Comparison of ENCODE assay signal across 33 mouse cellular contexts in the genomic region with DNA sequence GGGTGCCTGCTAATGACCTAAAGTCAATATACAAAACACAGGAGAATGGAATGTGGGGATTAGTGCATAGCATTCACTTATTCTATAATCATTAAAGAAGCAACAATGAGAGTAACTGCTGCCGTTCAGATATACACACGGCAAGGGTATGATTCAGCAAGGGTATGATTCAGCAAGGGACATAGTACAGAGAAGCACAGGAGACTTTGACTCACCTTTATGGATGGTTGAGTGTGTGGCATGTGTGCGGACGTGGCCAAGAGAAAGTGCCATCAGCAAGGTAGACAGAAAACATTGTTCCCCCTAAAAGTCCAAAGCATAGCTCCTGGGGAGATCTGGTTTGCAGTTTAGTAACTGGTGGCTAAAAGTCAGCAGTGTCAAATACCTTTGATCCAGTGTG.
A peak's percentile ranks its signal among the peaks of the same experiment; 100 is the strongest.
DNase-seq lines count a peak whose midpoint lies in the region; ATAC-seq and TF ChIP-seq lines count a peak whose summit lies in the region.
"Had no signal": no experiment of that assay in that cellular context is flagged by ENCODE, and none has a peak within 500 bp of the region (broad histone marks: within the 10 kb centered on the region; RNA-seq: fewer than 3 reads in every experiment).

No protein-coding gene starts in this region.

- no peaks in the 10 kb centered on the region for H3K27me3 ChIP-seq in kidney, adult 2 months (replicated peaks; ENCODE audit: control insufficient read depth, insufficient read depth, low read length)
- no peaks in the 10 kb centered on the region for H3K27me3 ChIP-seq in kidney, postnatal 0 days (ENCODE audit: insufficient read depth, low read length)
- no peaks in the 10 kb centered on the region for H3K27me3 ChIP-seq in stomach, postnatal 0 days (ENCODE audit: control insufficient read depth, insufficient read depth, low read length)
- H3K27me3 ChIP-seq: embryonic facial prominence, embryonic 12.5 days; heart, embryonic 15.5 days; hindbrain, embryonic 12.5 days; liver, embryonic 13.5 days had no signal

- no peaks in the 10 kb centered on the region for H3K9me3 ChIP-seq in kidney, postnatal 0 days (replicated peaks; ENCODE audit: low read length)
- no peaks in the 10 kb centered on the region for H3K9me3 ChIP-seq in stomach, postnatal 0 days (ENCODE audit: control insufficient read depth, low read length)
- H3K9me3 ChIP-seq: embryonic facial prominence, embryonic 12.5 days; heart, embryonic 10.5 days; heart, embryonic 15.5 days; hindbrain, embryonic 12.5 days; liver, embryonic 13.5 days had no signal

- peak overlapping the region; percentile 73; the same call in 1 of the 2 replicates for H3K27ac ChIP-seq in kidney, adult 2 months (ENCODE audit: insufficient read depth, low read depth, low read length)
- H3K27ac ChIP-seq in kidney, postnatal 0 days = no peak overlapping the region
- no peak overlapping the region for H3K27ac ChIP-seq in stomach, postnatal 0 days (replicated peaks)
- H3K27ac ChIP-seq: embryonic facial prominence, embryonic 12.5 days; heart, embryonic 10.5 days; heart, embryonic 15.5 days; hindbrain, embryonic 12.5 days; hindbrain, postnatal 0 days; layer of hippocampus, adult 2 months; liver, embryonic 13.5 days; macrophage had no signal

- no peak for TF ChIP-seq EP300 in stomach, postnatal 0 days (optimal IDR thresholded peaks at IDR 0.05)

- DNase-seq in Muller cell, postnatal 12 days (ENCODE audit: inconsistent ontology term) = peak; percentile 59
- peak; percentile 88 for DNase-seq in kidney, adult 2 months
- DNase-seq in kidney, postnatal 0 days (ENCODE audit: low spot score) = peak; percentile 30
- DNase-seq in stomach, postnatal 0 days (ENCODE audit: low spot score) = no peak
- no peak for DNase-seq in spleen, postnatal 14 days (ENCODE audit: low spot score in 2 of 2)
- no peak for DNase-seq in spleen, postnatal 4 days (ENCODE audit: low spot score in 2 of 2)
- DNase-seq in gastrocnemius, postnatal 4 days (ENCODE audit: low spot score in 2 of 2) = no peak
- DNase-seq: adrenal gland, postnatal 10 days; B cell, adult 2 months; cerebellum, adult 11 months; cerebellum, adult 9-11 months; embryo, embryonic 11 days; gastrocnemius, postnatal 14 days; heart, adult 11 months; heart, postnatal 36 days; left cerebral cortex, postnatal 4 days; liver, embryonic 13.5 days; lung, adult 18-20 months; midbrain, embryonic 14.5 days; retina, postnatal 1 day; right cerebral cortex, postnatal 14 days; thymus, adult 18-20 months; thymus, postnatal 25 days had no signal

- peaks cover 4% of the 10 kb centered on the region; the same call in 1 of the 2 replicates for H3K4me1 ChIP-seq in kidney, adult 2 months (ENCODE audit: control insufficient read depth, insufficient read depth, low read length)
- H3K4me1 ChIP-seq in kidney, postnatal 0 days (replicated peaks; ENCODE audit: insufficient read depth, low read length) = no peaks in the 10 kb centered on the region
- no peaks in the 10 kb centered on the region for H3K4me1 ChIP-seq in stomach, postnatal 0 days (replicated peaks; ENCODE audit: control insufficient read depth, insufficient read depth)
- H3K4me1 ChIP-seq: embryonic facial prominence, embryonic 12.5 days; heart, embryonic 10.5 days; heart, embryonic 15.5 days; hindbrain, embryonic 12.5 days; liver, embryonic 13.5 days had no signal

- H3K36me3 ChIP-seq in kidney, adult 2 months (ENCODE audit: control insufficient read depth, insufficient read depth, low read length) = no peaks in the 10 kb centered on the region
- H3K36me3 ChIP-seq in kidney, postnatal 0 days (ENCODE audit: insufficient read depth, low read length) = no peaks in the 10 kb centered on the region
- no peaks in the 10 kb centered on the region for H3K36me3 ChIP-seq in stomach, postnatal 0 days (ENCODE audit: control insufficient read depth, insufficient read depth, low read length)
- H3K36me3 ChIP-seq: embryonic facial prominence, embryonic 12.5 days; heart, embryonic 10.5 days; heart, embryonic 15.5 days; hindbrain, embryonic 12.5 days; liver, embryonic 13.5 days had no signal

- WGBS in kidney, adult 2 months = 40% methylated on average over 4 of the region's 4 CpGs
- WGBS in kidney, postnatal 0 days = 64% methylated on average over 4 of the region's 4 CpGs
- WGBS in stomach, postnatal 0 days = 66% methylated on average over 4 of the region's 4 CpGs

- no peak overlapping the region for H3K4me3 ChIP-seq in kidney, adult 2 months (ENCODE audit: insufficient read depth, low read depth, low read length)
- no peak overlapping the region for H3K4me3 ChIP-seq in kidney, postnatal 0 days (replicated peaks; ENCODE audit: low read depth, low read length)
- no peak overlapping the region for H3K4me3 ChIP-seq in stomach, postnatal 0 days (ENCODE audit: low read depth, low read length)
- H3K4me3 ChIP-seq: embryonic facial prominence, embryonic 12.5 days; heart, embryonic 10.5 days; heart, embryonic 15.5 days; hindbrain, embryonic 12.5 days; layer of hippocampus, adult 2 months; liver, embryonic 13.5 days had no signal

- no peak overlapping the region for H3K9ac ChIP-seq in kidney, postnatal 0 days (ENCODE audit: low read depth, low read length)
- no peak overlapping the region for H3K9ac ChIP-seq in stomach, postnatal 0 days (ENCODE audit: low read length)
- H3K9ac ChIP-seq: embryonic facial prominence, embryonic 12.5 days; heart, embryonic 15.5 days; hindbrain, embryonic 12.5 days; liver, embryonic 13.5 days had no signal

- ATAC-seq in kidney, postnatal 0 days (replicated peaks; ENCODE audit: low FRiP score, low read depth) = peak; percentile 94
- ATAC-seq in stomach, postnatal 0 days (ENCODE audit: low FRiP score, low TSS enrichment) = peak; percentile 72; the same call in 1 of the 2 replicates
- ATAC-seq: forebrain, embryonic 14.5 days; hindbrain, postnatal 0 days; intestine, embryonic 16.5 days; lung, postnatal 0 days had no signal

- TF ChIP-seq POLR2A in kidney, adult 2 months (IDR thresholded peaks at IDR 0.05; ENCODE audit: low read depth, low read length) = no peak

- no peak overlapping the region for H3K4me2 ChIP-seq in kidney, postnatal 0 days (ENCODE audit: low read length)
- H3K4me2 ChIP-seq in stomach, postnatal 0 days (replicated peaks; ENCODE audit: low read depth) = no peak overlapping the region
- H3K4me2 ChIP-seq: embryonic facial prominence, embryonic 12.5 days; heart, embryonic 15.5 days; hindbrain, embryonic 12.5 days; liver, embryonic 13.5 days had no signal

- TF ChIP-seq CTCF in kidney, adult 2 months (conservative IDR thresholded peaks at IDR 0.05; ENCODE audit: insufficient read depth, insufficient read length, low read depth, low read length) = no peak
- TF ChIP-seq CTCF in kidney, postnatal 0 days (IDR thresholded peaks at IDR 0.05; ENCODE audit: low read depth) = no peak
- TF ChIP-seq CTCF in stomach, postnatal 0 days (IDR thresholded peaks at IDR 0.05; ENCODE audit: low read depth) = no peak

Comparison
In these comparisons a context has a peak if more than half of its experiments do, and no peak if none do; other contexts are left out.
1. DNase-seq: peak in Muller cell, postnatal 12 days (single experiment), kidney, adult 2 months (single experiment) and kidney, postnatal 0 days (single experiment); none in stomach, postnatal 0 days (single experiment), spleen, postnatal 14 days (0 of 2), spleen, postnatal 4 days (0 of 2) and gastrocnemius, postnatal 4 days (0 of 2).